Mouse (Mus musculus): ENCODE data around the gene Spint4.

- TF ChIP-seq GATA1 (IDR thresholded peaks at IDR 0.05; ENCODE audit: borderline replicate concordance, low read length) (no peak), CTCF (IDR thresholded peaks at IDR 0.05; ENCODE audit: low read depth, low read length) (no peak)
These were observed 5.9 kb downstream of the Spint4 start for GRCm38 (mm10) chr2:164704235-164704634.

Data from G1E (cell line).